Mouse (Mus musculus) Patski (cell line): ENCODE data around the gene Tef. TPM values are rescaled to one million over a fixed set of nuclear protein-coding genes. Genes with fewer than 3 reads are reported as not detected.

Experiments
- ATAC-seq: fragments of 100-300 bp; one replicate; pipeline ENCODE4 v1.8.0; 2021
- CTCF ChIA-PET: fragments of 350-600 bp; sonication (Branson Sonifier 250); formaldehyde crosslinking; loops from one replicate; lab custom pipeline; 2022; ENCODE audit warnings: inconsistent platforms; lab: Charles Lee
- POLR2A ChIA-PET: fragments of 350-600 bp; sonication (Branson Sonifier 250); formaldehyde crosslinking; loops from one replicate; lab custom pipeline; 2022; ENCODE audit warnings: antibody characterized with exemption, inconsistent platforms; lab: Charles Lee
- DNase-seq: peaks from one replicate; pipeline ENCODE4 v3.0.0-alpha.2; 2011; ENCODE audit warnings: low read depth, low spot score
- H3K27me3 ChIP-seq: fragments of 371-371 bp; one replicate; pipeline ENCODE4 v1.5.1; 2021
- CTCF ChIP-seq: fragments of 100-300 bp; IDR thresholded peaks from one replicate; pipeline ENCODE4 v1.5.1; 2021
- in situ Hi-C: fragments of 300-500 bp; cut with MboI; formaldehyde crosslinking; loops from 3 replicates; pipeline ENCODE4 v1.11.1; 2018; ENCODE audit warnings: low pct_unique_long_range_greater_than_20kb, mixed read lengths
- polyA plus RNA-seq: library from polyadenylated mRNA; unstranded; gene quantifications from one replicate; pipeline ENCODE4 v1.2.3, GENCODE M21; 2021

Gene Tef
- polyA plus RNA-seq, 1 experiment from 2014 or later, result 61.5 TPM

- no peaks in the 10 kb centered on the region for H3K27me3 ChIP-seq
- in situ Hi-C loops, result no loop called here
- TF ChIP-seq CTCF, result no peak
- ChIA-PET POLR2A (no interaction called here), CTCF (no interaction called here)
- DNase-seq, result no peak
- no peak for ATAC-seq
Measured at GRCm38 (mm10) chr15:81822631-81823030, 20.4 kb downstream of the Tef start.

GRCm38 (mm10) chr15:81824832-81825231 is 22.6 kb downstream of the Tef start:
- H3K27me3 ChIP-seq, result no peaks in the 10 kb centered on the region
- CTCF ChIA-PET, result no interaction called here
- DNase-seq (no peak), ATAC-seq (no peak)
- POLR2A ChIA-PET, result no interaction called here
- in situ Hi-C loops, result no loop called here
- TF ChIP-seq CTCF, result no peak

- ChIA-PET POLR2A (no interaction called here), CTCF (no interaction called here)
- no peaks in the 10 kb centered on the region for H3K27me3 ChIP-seq
- TF ChIP-seq CTCF, result no peak
- in situ Hi-C loops, result no loop called here
- DNase-seq (no peak), ATAC-seq (no peak)
Measured at GRCm38 (mm10) chr15:81828426-81829207, 26.4 kb downstream of the Tef start.

- H3K27me3 ChIP-seq, result no peaks in the 10 kb centered on the region
- ATAC-seq (no peak), DNase-seq (no peak)
- TF ChIP-seq CTCF, result no peak
- CTCF ChIA-PET, result no interaction called here
- POLR2A ChIA-PET, result no interaction called here
- in situ Hi-C loops, result no loop called here
Measured at GRCm38 (mm10) chr15:81829208-81829580, 27.0 kb downstream of the Tef start.

- in situ Hi-C loops, result loop anchor here (5.0 kb wide), 1 partner anchor 87 kb away; no protein-coding TSS in a partner anchor
- ChIA-PET CTCF (interaction anchor here (0.7 to 2.9 kb wide), 16 partner anchors 10 to 132 kb away, joined by 3 to 16 read pairs (median 7); partner anchors contain the start of gene Tob2), POLR2A (interaction anchor here (0.6 to 2.0 kb wide), 4 partner anchors 18 to 86 kb away, joined by 3 to 9 read pairs (median 6); partner anchors contain the start of gene Tob2)
- ATAC-seq (no peak), DNase-seq (no peak)
- H3K27me3 ChIP-seq, result no peaks in the 10 kb centered on the region
- no peak for TF ChIP-seq CTCF
Measured at GRCm38 (mm10) chr15:81830530-81830929, 28.3 kb downstream of the Tef start.

- peak; percentile 99 for TF ChIP-seq CTCF
- peak; percentile 79 for ATAC-seq
- peak; percentile 59 for DNase-seq
- ChIA-PET POLR2A (interaction anchor here (0.6 to 2.0 kb wide), 5 partner anchors 14 to 85 kb away, joined by 3 to 9 read pairs (median 4); partner anchors contain the start of gene Tob2), CTCF (interaction anchor here (0.7 to 2.9 kb wide), 20 partner anchors 9 to 133 kb away, joined by 3 to 16 read pairs (median 7); partner anchors contain the start of gene Tob2)
- in situ Hi-C loops, result loop anchor here (5.0 kb wide), 1 partner anchor 86 kb away; no protein-coding TSS in a partner anchor
- H3K27me3 ChIP-seq, result no peaks in the 10 kb centered on the region
Measured at GRCm38 (mm10) chr15:81831136-81831825, 29.1 kb downstream of the Tef start.

- TF ChIP-seq CTCF, result no peak
- POLR2A ChIA-PET, result interaction anchor here (0.6 kb wide), 1 partner anchor 104 kb away, joined by 3 read pairs; the partner anchor contains the start of gene Csdc2
- no peaks in the 10 kb centered on the region for H3K27me3 ChIP-seq
- in situ Hi-C loops, result loop anchor here (5.0 kb wide), 1 partner anchor 85 kb away; no protein-coding TSS in a partner anchor
- DNase-seq (no peak), ATAC-seq (no peak)
- CTCF ChIA-PET, result interaction anchor here (1.1 to 2.9 kb wide), 4 partner anchors 17 to 84 kb away, joined by 3 to 16 read pairs (median 10); partner anchors contain the start of gene Tob2
Measured at GRCm38 (mm10) chr15:81832219-81832618, 30.0 kb downstream of the Tef start.

GRCm38 (mm10) chr15:81833481-81833880 is 31.3 kb downstream of the Tef start:
- ATAC-seq, result no peak
- in situ Hi-C loops, result loop anchor here (5.0 kb wide), 1 partner anchor 84 kb away; no protein-coding TSS in a partner anchor
- DNase-seq, result no peak
- no peak for TF ChIP-seq CTCF
- no peaks in the 10 kb centered on the region for H3K27me3 ChIP-seq
- CTCF ChIA-PET, result interaction anchor here (1.1 to 1.6 kb wide), 2 partner anchors 26 to 84 kb away, joined by 3 to 5 read pairs; no protein-coding TSS in a partner anchor
- POLR2A ChIA-PET, result interaction anchor here (0.7 to 2.0 kb wide), 4 partner anchors 11 to 78 kb away, joined by 3 to 6 read pairs (median 5); partner anchors contain the start of gene Tob2

GRCm38 (mm10) chr15:81834171-81834841 is 32.1 kb downstream of the Tef start:
- in situ Hi-C loops, result loop anchor here (5.0 kb wide), 1 partner anchor 83 kb away; no protein-coding TSS in a partner anchor
- TF ChIP-seq CTCF, result no peak
- ChIA-PET POLR2A (interaction anchor here (0.7 to 2.0 kb wide), 4 partner anchors 10 to 78 kb away, joined by 3 to 6 read pairs (median 5); partner anchors contain the start of gene Tob2), CTCF (interaction anchor here (1.1 to 1.6 kb wide), 3 partner anchors 14 to 83 kb away, joined by 3 to 6 read pairs (median 5); no protein-coding TSS in a partner anchor)
- no peaks in the 10 kb centered on the region for H3K27me3 ChIP-seq
- DNase-seq, result no peak
- ATAC-seq, result no peak
